ENCODE assay signal across 11 mouse cellular contexts in the genomic region with DNA sequence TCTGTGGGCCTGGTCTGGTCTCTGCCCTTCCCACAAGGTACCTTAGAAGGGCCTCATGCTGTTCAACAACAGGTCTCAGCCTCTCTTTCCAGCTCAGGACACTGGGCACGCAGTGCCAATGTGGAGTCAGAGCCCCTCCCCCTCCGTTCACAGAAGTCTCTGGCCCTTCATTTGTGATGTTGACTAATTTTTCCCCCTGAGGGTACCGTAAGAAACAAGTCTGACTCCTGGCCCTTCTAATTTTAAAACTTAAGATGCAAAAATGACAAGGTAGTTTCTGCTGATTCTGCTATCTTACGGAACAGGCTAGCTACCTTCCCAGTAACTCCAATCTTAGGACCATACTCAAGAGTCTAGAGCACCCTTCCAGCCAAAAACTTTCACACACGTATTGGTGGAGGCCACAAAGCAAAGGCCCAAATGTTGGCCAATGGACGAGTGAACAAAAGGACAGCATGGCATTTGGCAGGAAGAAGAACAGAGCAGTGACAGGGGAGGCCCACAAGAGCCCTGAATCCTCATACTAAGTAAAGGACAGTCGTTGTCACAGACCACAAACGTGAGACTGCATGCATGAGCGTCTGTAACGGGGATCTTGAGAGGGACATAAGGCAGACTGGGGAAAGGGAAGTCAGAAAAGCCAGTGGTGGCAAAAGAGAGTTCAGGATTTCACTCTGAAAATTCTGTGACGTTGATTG.
DNase-seq lines count a peak whose midpoint lies in the region; ATAC-seq and TF ChIP-seq lines count a peak whose summit lies in the region.
"Had no signal": no experiment of that assay in that cellular context is flagged by ENCODE, and none has a peak within 500 bp of the region (broad histone marks: within the 10 kb centered on the region; RNA-seq: fewer than 3 reads in every experiment).

No protein-coding gene starts in this region.

- H3K4me2 ChIP-seq in heart, embryonic 15.5 days: no peak overlapping the region
- H3K4me2 ChIP-seq in midbrain, embryonic 16.5 days (ENCODE audit: low read length): no peak overlapping the region
- H3K4me2 ChIP-seq in midbrain, embryonic 15.5 days: no peak overlapping the region
- no peak overlapping the region for H3K4me2 ChIP-seq in hindbrain, embryonic 12.5 days (replicated peaks)
- H3K4me2 ChIP-seq in myocyte (ENCODE audit: low read depth): peak overlapping the region; percentile 63

- no peak for TF ChIP-seq POLR2A in myocyte (IDR thresholded peaks at IDR 0.05; ENCODE audit: insufficient read length, low read depth)

- no peak overlapping the region for H3ac ChIP-seq in myocyte (ENCODE audit: control insufficient read depth, insufficient read length)

- no peak for DNase-seq in heart, postnatal 10 days
- no peak for DNase-seq in thymus, adult 18-20 months
- DNase-seq: adrenal gland, postnatal 25 days; lung, adult 2 months had no signal

- peak overlapping the region; percentile 41; the same call in 1 of the 2 replicates for H3K27ac ChIP-seq in heart, embryonic 15.5 days
- 0 out of 2 replicates have a peak overlapping the region, but pooled peaks have one; percentile 30 for H3K27ac ChIP-seq in midbrain, embryonic 16.5 days (ENCODE audit: low read length)
- no peak overlapping the region for H3K27ac ChIP-seq in midbrain, embryonic 15.5 days
- H3K27ac ChIP-seq in hindbrain, embryonic 12.5 days: peak overlapping the region; percentile 74; the same call in 1 of the 2 replicates

- WGBS in heart, embryonic 15.5 days: 61% methylated on average over 11 of the region's 11 CpGs
- 63% methylated on average over 11 of the region's 11 CpGs for WGBS in midbrain, embryonic 16.5 days
- WGBS in midbrain, embryonic 15.5 days: 62% methylated on average over 11 of the region's 11 CpGs
- 68% methylated on average over 11 of the region's 11 CpGs for WGBS in hindbrain, embryonic 12.5 days

- ATAC-seq in heart, embryonic 15.5 days (replicated peaks; ENCODE audit: insufficient number of reproducible peaks, insufficient read depth, low FRiP score, low read depth): no peak
- ATAC-seq in midbrain, embryonic 16.5 days: no peak
- no peak for ATAC-seq in midbrain, embryonic 15.5 days (replicated peaks)
- no peak for ATAC-seq in hindbrain, embryonic 12.5 days (ENCODE audit: low FRiP score)
- ATAC-seq in megakaryocyte-erythroid progenitor cell, adult 5-6 weeks (replicated peaks; ENCODE audit: low FRiP score, low TSS enrichment, poor library complexity, severe bottlenecking): no peak

- no peak overlapping the region for H3K9ac ChIP-seq in heart, embryonic 15.5 days
- no peak overlapping the region for H3K9ac ChIP-seq in midbrain, embryonic 16.5 days (ENCODE audit: low read depth, low read length)
- H3K9ac ChIP-seq in midbrain, embryonic 15.5 days: no peak overlapping the region
- H3K9ac ChIP-seq in hindbrain, embryonic 12.5 days: no peak overlapping the region

- no peaks in the 10 kb centered on the region for H3K27me3 ChIP-seq in heart, embryonic 15.5 days
- no peaks in the 10 kb centered on the region for H3K27me3 ChIP-seq in midbrain, embryonic 16.5 days (ENCODE audit: control insufficient read depth, insufficient read depth, low read depth, low read length)
- H3K27me3 ChIP-seq in midbrain, embryonic 15.5 days (replicated peaks): no peaks in the 10 kb centered on the region
- no peaks in the 10 kb centered on the region for H3K27me3 ChIP-seq in hindbrain, embryonic 12.5 days
- no peaks in the 10 kb centered on the region for H3K27me3 ChIP-seq in myocyte (ENCODE audit: control insufficient read depth, insufficient read depth, insufficient read length)

- intact Hi-C loops in heart, postnatal 10 days (cut with DNase I): loop anchor here (2.0 kb wide), 1 partner anchor 15 kb away; no protein-coding TSS in a partner anchor

- peaks cover 41% of the 10 kb centered on the region for H3K79me2 ChIP-seq in myocyte (ENCODE audit: control insufficient read depth, insufficient read depth)

- H3K4me3 ChIP-seq in heart, embryonic 15.5 days: no peak overlapping the region
- H3K4me3 ChIP-seq in midbrain, embryonic 16.5 days (ENCODE audit: low read depth, low read length): no peak overlapping the region
- no peak overlapping the region for H3K4me3 ChIP-seq in midbrain, embryonic 15.5 days
- no peak overlapping the region for H3K4me3 ChIP-seq in hindbrain, embryonic 12.5 days
- no peak overlapping the region for H3K4me3 ChIP-seq in myocyte

- no peaks in the 10 kb centered on the region; the same call in 1 of the 2 replicates for H3K36me3 ChIP-seq in heart, embryonic 15.5 days
- H3K36me3 ChIP-seq in midbrain, embryonic 16.5 days (ENCODE audit: control insufficient read depth, insufficient read depth, low read length): no peaks in the 10 kb centered on the region
- no peaks in the 10 kb centered on the region for H3K36me3 ChIP-seq in midbrain, embryonic 15.5 days (replicated peaks)
- H3K36me3 ChIP-seq in hindbrain, embryonic 12.5 days: 0 out of 2 replicates have a peak, but pooled peaks cover 5% of the 10 kb centered on the region
- H3K36me3 ChIP-seq in myocyte (ENCODE audit: control insufficient read depth, insufficient read depth): no peaks in the 10 kb centered on the region

- peaks cover 68% of the 10 kb centered on the region for H3K4me1 ChIP-seq in heart, embryonic 15.5 days (replicated peaks)
- peaks cover 18% of the 10 kb centered on the region for H3K4me1 ChIP-seq in midbrain, embryonic 16.5 days (ENCODE audit: control insufficient read depth, insufficient read depth, low read length)
- peaks cover 31% of the 10 kb centered on the region for H3K4me1 ChIP-seq in midbrain, embryonic 15.5 days
- peaks cover 77% of the 10 kb centered on the region for H3K4me1 ChIP-seq in hindbrain, embryonic 12.5 days

- no peaks in the 10 kb centered on the region for H3K9me3 ChIP-seq in heart, embryonic 15.5 days (replicated peaks)
- H3K9me3 ChIP-seq in midbrain, embryonic 16.5 days (replicated peaks; ENCODE audit: control insufficient read depth, low read length, poor library complexity, severe bottlenecking): no peaks in the 10 kb centered on the region
- no peaks in the 10 kb centered on the region for H3K9me3 ChIP-seq in midbrain, embryonic 15.5 days
- H3K9me3 ChIP-seq in hindbrain, embryonic 12.5 days (replicated peaks): no peaks in the 10 kb centered on the region
- H3K9me3 ChIP-seq: G1E had no signal

TF ChIP-seq in myocyte, 11 proteins besides CTCF, POLR2A, EP300 and RAD21:
- TF ChIP-seq E2F4 (IDR thresholded peaks at IDR 0.05; ENCODE audit: insufficient read depth) (no peak), MYOD1 (IDR thresholded peaks at IDR 0.05; ENCODE audit: control insufficient read depth in 1 of 3, insufficient read length in 2 of 3, low read depth in 2 of 3) (no peak), USF1 (IDR thresholded peaks at IDR 0.05; ENCODE audit: low read depth) (no peak), MYOG (IDR thresholded peaks at IDR 0.05; ENCODE audit: control insufficient read depth in 1 of 3, insufficient read depth in 1 of 3, insufficient read length in 2 of 3, low read depth in 2 of 3) (no peak), CEBPB (IDR thresholded peaks at IDR 0.05; ENCODE audit: insufficient read depth, poor library complexity, severe bottlenecking) (no peak), MAX (IDR thresholded peaks at IDR 0.05; ENCODE audit: low read depth) (no peak), SRF (IDR thresholded peaks at IDR 0.05; ENCODE audit: control insufficient read depth, insufficient read length, low read depth) (no peak), TCF3 (IDR thresholded peaks at IDR 0.05; ENCODE audit: insufficient read length, low read depth) (no peak), POLR2AphosphoS2 (IDR thresholded peaks at IDR 0.05; ENCODE audit: insufficient read length, low read depth) (no peak), REST (IDR thresholded peaks at IDR 0.05; ENCODE audit: insufficient read depth, insufficient read length) (no peak), TCF12 (IDR thresholded peaks at IDR 0.05; ENCODE audit: insufficient read depth, poor library complexity, severe bottlenecking) (no peak)
